Mouse (Mus musculus) forebrain, postnatal 0 days (tissue): ENCODE data around the gene Sipa1l2. TPM values are rescaled to one million over a fixed set of nuclear protein-coding genes. Genes with fewer than 3 reads are reported as not detected.

Source experiments
- ATAC-seq: fragments of 200-750 bp; cut with Nextera tagmentation; 2 replicates; pipeline ENCODE4 v1.8.0; 2017; ENCODE audit warnings: mild to moderate bottlenecking, moderate library complexity
- DNase-seq: peaks from one replicate; pipeline ENCODE4 v3.0.0-alpha.2; 2015
- H3K27ac ChIP-seq: fragments of 300-500 bp; sonication (generic); 2 replicates; pipeline ENCODE4 v1.5.1; 2014; ENCODE audit warnings: low read depth, mild to moderate bottlenecking, antibody characterized with exemption, low read length, moderate library complexity, mixed read lengths
- H3K27me3 ChIP-seq: fragments of 300-500 bp; sonication (generic); 2 replicates; pipeline ENCODE4 v1.6.1; 2014; ENCODE audit warnings: mild to moderate bottlenecking, low read length, mixed read lengths; ENCODE audit not compliant: insufficient read depth
- H3K36me3 ChIP-seq: fragments of 300-500 bp; sonication (generic); 2 replicates; pipeline ENCODE4 v1.6.1; 2014; ENCODE audit warnings: mild to moderate bottlenecking, moderate library complexity; ENCODE audit not compliant: insufficient read depth
- H3K4me1 ChIP-seq: fragments of 300-500 bp; sonication (generic); 2 replicates; pipeline ENCODE4 v1.6.1; 2014; ENCODE audit warnings: antibody characterized with exemption; ENCODE audit not compliant: insufficient read depth
- H3K4me2 ChIP-seq: fragments of 300-500 bp; sonication (generic); 2 replicates; pipeline ENCODE4 v1.6.1; 2014; ENCODE audit warnings: low read depth, mild to moderate bottlenecking, moderate library complexity
- H3K4me3 ChIP-seq: fragments of 300-500 bp; sonication (generic); 2 replicates; pipeline ENCODE4 v1.5.1; 2014; ENCODE audit warnings: low read depth, low read length, mixed read lengths
- H3K9ac ChIP-seq: fragments of 300-500 bp; sonication (generic); 2 replicates; pipeline ENCODE4 v1.6.1; 2014; ENCODE audit warnings: mild to moderate bottlenecking
- H3K9me3 ChIP-seq: fragments of 300-500 bp; sonication (generic); 2 replicates; pipeline ENCODE4 v1.6.1; 2016; ENCODE audit warnings: low read length
- CTCF ChIP-seq: sonication (generic); IDR thresholded peaks from 2 replicates; pipeline ENCODE4 v1.5.1; 2016; ENCODE audit warnings: antibody characterized with exemption, control low read depth, low read depth
- WGBS: fragments of 180-500 bp; shearing (Covaris S2); extraction: QIAGEN DNeasy Blood & Tissue Kit; methylation state at CpG from one replicate; pipeline ENCODE4 v1.1.7; 2014; 5-methylcytosine and 5-hydroxymethylcytosine counted together
- polyA plus RNA-seq: library from polyadenylated mRNA; unstranded; fragments of >200 nt; fragmentation: Nextera tagmentation; extraction: Ambion mirVana; gene quantifications from 2 replicates; pipeline ENCODE4 v1.2.1, GENCODE M21; 2015
- total RNA-seq: library from RNA; depleted of rRNA; stranded (reverse); fragments of >200 nt; gene quantifications from 2 replicates; pipeline ENCODE4 v1.2.3, GENCODE M21; 2014

The Sipa1l2 gene
- total and polyA plus RNA-seq, 2 experiments from 2014 or later = 10.6 to 44.3 TPM

DNA sequence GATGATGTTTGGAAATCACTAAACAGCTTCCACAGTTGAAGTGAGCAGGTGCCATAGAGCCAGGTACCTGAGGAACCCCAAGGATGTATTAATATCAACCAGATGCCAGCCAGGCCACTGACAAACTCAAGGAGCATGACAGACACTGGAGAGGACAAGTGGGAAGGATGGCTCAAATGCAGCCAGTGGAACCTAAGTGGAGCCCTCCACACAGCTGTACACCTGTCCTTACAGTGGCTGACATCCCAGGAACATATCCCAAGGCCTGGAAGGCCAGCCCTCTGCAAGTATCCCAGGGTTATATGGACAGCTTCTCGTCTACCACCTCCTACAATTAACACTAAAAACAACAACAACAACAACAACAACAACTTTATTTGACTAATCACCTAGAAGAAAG, 57.0 kb downstream of the Sipa1l2 start:
- DNase-seq = no peak
- H3K4me1 ChIP-seq = peaks cover 24% of the 10 kb centered on the region
- H3K4me2 ChIP-seq = no peak overlapping the region
- no peak for TF ChIP-seq CTCF
- no peak overlapping the region for H3K9ac ChIP-seq
- WGBS = 77% methylated on average over 1 of the region's 1 CpGs
- no peak for ATAC-seq
- no peak overlapping the region for H3K27ac ChIP-seq
- no peaks in the 10 kb centered on the region for H3K27me3 ChIP-seq
- no peaks in the 10 kb centered on the region for H3K36me3 ChIP-seq
- no peak overlapping the region for H3K4me3 ChIP-seq
- H3K9me3 ChIP-seq = no peaks in the 10 kb centered on the region

DNA sequence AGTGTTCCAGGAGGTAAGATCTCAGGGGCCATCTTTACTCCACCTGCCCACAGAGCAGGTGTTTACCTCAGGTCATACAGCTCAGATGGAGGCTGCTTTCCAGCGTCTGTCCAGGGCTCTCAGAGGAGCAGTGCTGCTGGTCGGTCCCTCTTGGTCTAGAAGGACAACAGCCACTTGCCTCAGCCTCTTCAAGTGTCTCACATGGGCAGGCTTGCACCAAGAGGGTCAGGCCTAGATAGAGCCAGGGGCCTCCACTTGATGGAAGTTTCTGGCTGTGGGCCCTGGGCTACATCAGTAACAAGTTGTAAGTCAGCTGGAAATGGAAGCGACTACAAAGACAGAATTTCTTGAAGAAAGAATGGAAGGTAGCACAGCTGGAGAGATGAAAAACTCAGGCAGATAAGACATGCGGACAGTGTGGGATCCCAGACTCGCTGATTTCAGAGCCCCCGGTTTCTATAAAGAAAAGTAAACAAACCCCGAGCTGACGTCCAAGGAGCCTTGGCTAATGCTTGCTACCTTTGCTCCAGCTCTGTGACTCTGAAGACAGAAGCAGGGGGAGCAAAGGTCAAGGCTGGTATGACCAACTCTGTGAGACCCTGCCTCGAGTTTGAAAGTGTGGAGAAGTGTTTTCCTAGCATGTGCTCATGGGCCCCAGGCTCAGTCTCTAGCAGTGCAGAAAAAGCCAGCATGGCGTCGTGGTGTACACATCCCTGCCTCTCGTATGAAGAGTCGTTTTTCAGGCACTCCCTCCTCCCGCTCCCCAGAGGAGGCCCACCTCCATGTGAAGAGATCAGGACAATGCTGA, 58.5 kb downstream of the Sipa1l2 start:
- DNase-seq = no peak
- H3K27me3 ChIP-seq = no peaks in the 10 kb centered on the region
- H3K27ac ChIP-seq = no peak overlapping the region
- H3K4me1 ChIP-seq = peaks cover 21% of the 10 kb centered on the region
- no peak for ATAC-seq
- H3K9ac ChIP-seq = no peak overlapping the region
- WGBS = 77% methylated on average over 14 of the region's 14 CpGs
- no peaks in the 10 kb centered on the region for H3K9me3 ChIP-seq
- no peak overlapping the region for H3K4me3 ChIP-seq
- TF ChIP-seq CTCF = no peak
- H3K4me2 ChIP-seq = no peak overlapping the region
- H3K36me3 ChIP-seq = no peaks in the 10 kb centered on the region

DNA sequence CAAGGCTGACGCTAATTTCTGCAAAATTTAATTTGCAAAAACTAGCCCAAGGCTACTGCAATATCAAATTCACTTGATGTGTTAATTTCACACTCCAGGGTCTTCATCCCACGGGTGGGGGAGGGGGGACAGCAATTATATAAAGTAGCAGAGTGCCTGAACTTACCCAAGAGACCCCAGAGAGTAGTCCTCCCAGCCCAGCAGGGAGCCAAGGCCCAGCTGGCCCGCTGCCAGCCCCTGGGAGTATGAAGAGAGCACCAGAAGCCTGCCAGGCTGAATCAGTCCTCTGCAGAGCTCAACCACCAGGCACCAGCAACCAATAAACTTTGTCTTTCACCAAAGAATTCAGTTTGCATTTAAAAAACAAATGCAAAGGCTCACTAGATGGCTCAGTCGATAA, 59.8 kb downstream of the Sipa1l2 start:
- no peak overlapping the region for H3K27ac ChIP-seq
- TF ChIP-seq CTCF = no peak
- H3K27me3 ChIP-seq = no peaks in the 10 kb centered on the region
- H3K4me3 ChIP-seq = no peak overlapping the region
- H3K9me3 ChIP-seq = no peaks in the 10 kb centered on the region
- no peak overlapping the region for H3K4me2 ChIP-seq
- 14% methylated on average over 4 of the region's 4 CpGs for WGBS
- DNase-seq (peak; percentile 69), ATAC-seq (no peak)
- H3K36me3 ChIP-seq = no peaks in the 10 kb centered on the region
- no peak overlapping the region for H3K9ac ChIP-seq
- peaks cover 21% of the 10 kb centered on the region for H3K4me1 ChIP-seq

DNA sequence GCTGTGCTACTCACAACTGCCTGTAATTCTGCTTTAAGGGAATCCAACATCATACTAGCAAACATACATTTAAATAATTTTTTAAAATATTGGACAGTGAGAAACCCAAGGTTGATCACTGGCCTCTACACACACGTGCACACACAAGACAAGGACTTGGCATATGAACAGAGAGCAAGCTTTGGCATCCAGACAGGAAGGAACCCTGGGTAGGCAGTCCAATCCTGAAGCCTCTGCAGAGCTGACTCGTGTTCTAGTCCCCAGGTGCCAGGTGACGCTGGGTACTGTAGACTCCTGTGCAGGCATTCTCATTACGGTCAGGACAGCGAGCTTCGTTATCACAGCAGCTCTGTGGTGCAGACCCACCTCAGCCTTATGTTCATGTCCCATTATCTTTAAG, 60.4 kb downstream of the Sipa1l2 start:
- Histone ChIP-seq H3K27me3 (no peaks in the 10 kb centered on the region), H3K36me3 (no peaks in the 10 kb centered on the region), H3K27ac (no peak overlapping the region), H3K4me2 (no peak overlapping the region), H3K9me3 (no peaks in the 10 kb centered on the region), H3K4me3 (no peak overlapping the region), H3K4me1 (peaks cover 21% of the 10 kb centered on the region), H3K9ac (no peak overlapping the region)
- 59% methylated on average over 6 of the region's 6 CpGs for WGBS
- DNase-seq = no peak
- TF ChIP-seq CTCF = no peak
- ATAC-seq = no peak

DNA sequence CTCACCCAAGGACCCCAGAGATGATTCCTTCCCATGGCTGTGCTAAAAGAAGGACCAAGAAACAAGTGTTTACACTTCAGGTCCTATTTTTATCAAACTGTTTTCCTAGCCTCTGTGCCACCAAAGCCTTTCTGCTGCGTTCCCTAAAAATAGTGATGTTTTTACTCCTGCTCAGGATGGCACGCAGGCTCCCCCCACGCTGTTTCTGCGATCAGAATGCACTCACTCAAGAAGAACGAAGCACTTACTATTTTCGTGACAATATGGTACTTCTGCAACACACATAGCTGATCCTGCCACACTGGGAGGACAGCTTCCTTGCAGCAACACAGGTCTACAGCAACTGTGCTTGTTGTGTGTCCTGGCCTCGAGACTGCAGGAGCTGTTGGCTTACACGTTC, 62.3 kb downstream of the Sipa1l2 start:
- no peaks in the 10 kb centered on the region for H3K9me3 ChIP-seq
- H3K9ac ChIP-seq = no peak overlapping the region
- 66% methylated on average over 8 of the region's 8 CpGs for WGBS
- no peak overlapping the region for H3K27ac ChIP-seq
- DNase-seq (no peak), ATAC-seq (no peak)
- H3K27me3 ChIP-seq = no peaks in the 10 kb centered on the region
- no peaks in the 10 kb centered on the region for H3K36me3 ChIP-seq
- H3K4me2 ChIP-seq = no peak overlapping the region
- TF ChIP-seq CTCF = no peak
- H3K4me1 ChIP-seq = peaks cover 7% of the 10 kb centered on the region; the same call in 1 of the 2 replicates
- no peak overlapping the region for H3K4me3 ChIP-seq

DNA sequence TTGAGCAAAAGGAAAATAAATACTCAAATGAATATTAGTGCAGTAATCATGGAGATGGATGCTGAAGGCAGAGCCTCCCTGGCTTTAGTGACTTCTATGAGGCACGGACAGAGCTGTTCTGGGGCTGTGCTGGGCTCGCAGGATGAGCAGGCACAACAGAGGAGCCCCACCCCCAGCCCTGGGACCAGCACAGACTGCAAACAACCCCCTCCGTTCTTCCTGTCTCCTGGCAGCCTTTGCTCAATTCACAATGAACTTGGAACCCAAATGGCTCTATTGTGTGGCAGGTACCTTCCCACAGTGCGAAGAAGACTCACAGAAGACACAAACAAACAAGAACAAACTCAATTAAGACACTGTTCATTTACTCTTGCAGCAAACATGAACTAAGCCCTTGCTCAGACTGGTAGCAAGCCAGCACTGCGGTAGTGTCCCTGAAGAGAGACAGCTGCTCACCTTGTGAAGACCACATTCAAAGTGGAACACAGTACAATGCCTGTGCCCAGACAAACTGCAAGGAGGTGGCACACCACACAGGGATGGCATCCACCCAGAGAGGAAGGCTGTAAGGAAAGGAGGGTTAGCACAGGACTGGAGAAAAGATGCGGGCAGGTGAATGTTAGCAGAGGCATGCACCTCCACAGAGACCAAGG, 64.9 kb downstream of the Sipa1l2 start:
- 31% methylated on average over 6 of the region's 6 CpGs for WGBS
- peaks cover 7% of the 10 kb centered on the region; the same call in 1 of the 2 replicates for H3K4me1 ChIP-seq
- H3K4me2 ChIP-seq = no peak overlapping the region
- ATAC-seq (no peak), DNase-seq (no peak)
- no peaks in the 10 kb centered on the region for H3K36me3 ChIP-seq
- H3K4me3 ChIP-seq = no peak overlapping the region
- no peak for TF ChIP-seq CTCF
- H3K27me3 ChIP-seq = no peaks in the 10 kb centered on the region
- H3K27ac ChIP-seq = no peak overlapping the region
- no peaks in the 10 kb centered on the region for H3K9me3 ChIP-seq
- no peak overlapping the region for H3K9ac ChIP-seq

DNA sequence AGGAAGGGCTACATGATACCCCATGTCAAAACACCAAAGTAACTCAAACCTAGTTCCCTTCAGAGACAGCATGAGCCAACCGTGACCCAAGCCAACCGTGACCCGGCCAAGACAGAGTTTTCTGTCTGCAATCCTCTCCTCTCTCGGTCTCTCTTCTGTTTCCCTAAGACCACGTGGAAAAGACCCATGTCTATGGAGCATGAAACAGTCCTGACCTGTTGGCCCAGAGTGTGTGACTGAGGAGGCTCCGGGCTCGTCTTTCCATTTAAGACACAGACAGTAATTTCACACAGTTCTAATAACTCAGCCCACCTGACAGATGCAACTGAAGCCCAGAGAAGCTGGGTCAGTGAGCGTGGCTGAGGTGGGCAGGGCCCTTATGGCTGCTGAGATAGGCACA, 65.8 kb downstream of the Sipa1l2 start:
- no peaks in the 10 kb centered on the region for H3K36me3 ChIP-seq
- DNase-seq (no peak), ATAC-seq (no peak)
- 91% methylated on average over 8 of the region's 8 CpGs for WGBS
- no peaks in the 10 kb centered on the region for H3K9me3 ChIP-seq
- no peak overlapping the region for H3K4me2 ChIP-seq
- H3K27ac ChIP-seq = no peak overlapping the region
- H3K4me3 ChIP-seq = no peak overlapping the region
- TF ChIP-seq CTCF = no peak
- no peaks in the 10 kb centered on the region for H3K27me3 ChIP-seq
- H3K9ac ChIP-seq = no peak overlapping the region
- peaks cover 7% of the 10 kb centered on the region; the same call in 1 of the 2 replicates for H3K4me1 ChIP-seq
